Mouse (Mus musculus): ENCODE measurements around the gene Thap11. TPM values are rescaled to one million over a fixed set of nuclear protein-coding genes. Genes with fewer than 3 reads are reported as not detected.

Thap11 gene
- polyA plus RNA-seq, 1 experiment from 2014 or later = 51.7 TPM

DNA sequence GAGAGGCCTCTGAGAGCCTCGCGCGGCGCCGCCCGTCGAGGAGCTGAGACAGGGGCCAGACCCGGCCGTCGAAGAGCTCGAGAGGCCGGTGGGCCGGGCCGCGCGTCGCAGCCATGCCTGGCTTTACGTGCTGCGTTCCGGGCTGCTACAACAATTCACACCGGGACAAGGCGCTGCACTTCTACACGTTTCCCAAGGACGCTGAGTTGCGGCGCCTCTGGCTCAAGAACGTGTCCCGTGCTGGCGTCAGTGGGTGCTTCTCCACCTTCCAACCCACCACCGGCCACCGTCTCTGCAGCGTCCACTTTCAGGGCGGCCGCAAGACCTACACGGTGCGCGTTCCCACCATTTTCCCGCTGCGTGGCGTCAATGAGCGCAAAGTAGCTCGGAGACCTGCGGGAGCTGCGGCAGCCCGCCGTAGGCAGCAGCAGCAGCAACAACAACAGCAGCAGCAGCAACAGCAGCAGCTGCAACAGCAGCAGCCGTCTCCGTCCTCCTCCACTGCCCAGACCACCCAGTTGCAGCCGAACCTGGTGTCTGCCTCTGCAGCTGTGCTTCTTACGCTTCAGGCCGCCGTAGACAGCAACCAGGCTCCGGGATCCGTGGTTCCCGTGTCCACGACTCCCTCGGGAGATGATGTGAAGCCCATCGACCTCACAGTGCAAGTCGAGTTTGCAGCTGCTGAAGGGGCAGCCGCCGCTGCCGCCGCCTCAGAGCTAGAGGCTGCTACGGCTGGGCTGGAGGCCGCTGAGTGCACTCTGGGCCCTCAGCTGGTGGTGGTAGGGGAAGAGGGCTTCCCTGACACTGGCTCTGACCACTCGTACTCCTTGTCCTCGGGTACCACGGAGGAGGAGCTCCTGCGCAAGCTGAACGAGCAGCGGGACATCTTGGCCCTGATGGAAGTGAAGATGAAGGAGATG is 576 bp downstream of the Thap11 start:
- under 1% methylated on average over 68 of the region's 71 CpGs for WGBS

DNA sequence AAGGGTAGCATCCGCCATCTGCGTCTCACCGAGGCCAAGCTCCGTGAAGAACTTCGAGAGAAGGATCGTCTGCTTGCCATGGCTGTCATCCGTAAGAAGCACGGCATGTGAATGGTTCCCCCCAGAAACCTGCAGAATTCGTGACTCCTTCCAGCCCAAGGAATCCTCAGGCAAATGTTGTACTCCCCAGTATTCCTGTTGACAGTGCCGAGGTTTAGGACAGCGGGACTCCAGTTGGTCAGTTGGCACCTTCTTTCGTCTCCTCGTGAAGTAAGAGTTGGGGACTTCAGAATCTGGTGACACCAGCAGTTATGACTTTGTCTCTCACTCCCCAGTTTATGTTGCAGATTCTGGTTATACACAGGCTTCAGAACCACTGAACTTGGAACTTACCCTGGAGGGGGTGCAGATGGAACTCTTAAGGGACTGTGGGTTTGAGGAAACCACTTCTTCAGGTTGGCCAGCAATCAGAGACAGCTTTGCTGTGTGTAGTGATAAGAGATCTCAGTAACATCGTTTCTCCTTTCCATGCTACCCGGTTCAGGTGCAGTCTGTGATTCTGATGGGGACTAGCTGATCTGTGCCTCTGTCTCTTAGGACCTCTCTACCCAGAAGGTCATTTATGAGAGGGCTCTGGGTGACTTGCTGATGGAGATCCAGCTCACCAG is 1.4 kb downstream of the Thap11 start:
- H3K4me1 ChIP-seq (ENCODE audit: control insufficient read depth, insufficient read depth, low read length) = peaks cover 20% of the 10 kb centered on the region
- H3K27ac ChIP-seq (ENCODE audit: low read depth, low read length) = 0 out of 2 replicates have a peak overlapping the region, but pooled peaks have one; percentile 21
- H3K9ac ChIP-seq (ENCODE audit: low read length) = peak overlapping the region; percentile 81
- 28% methylated on average over 15 of the region's 15 CpGs for WGBS
- H3K36me3 ChIP-seq (ENCODE audit: control insufficient read depth, insufficient read depth, low read length) = peaks cover 7% of the 10 kb centered on the region; the same call in 1 of the 2 replicates
- H3K27me3 ChIP-seq (replicated peaks; ENCODE audit: control insufficient read depth, insufficient read depth, low read length) = no peaks in the 10 kb centered on the region
- no peak for DNase-seq (ENCODE audit: low spot score)
- peak overlapping the region; percentile 98 for H3K4me2 ChIP-seq (ENCODE audit: low read length)
- no peaks in the 10 kb centered on the region for H3K9me3 ChIP-seq (replicated peaks; ENCODE audit: control insufficient read depth, low read length)
- ATAC-seq = no peak
- peak overlapping the region; percentile 70 for H3K4me3 ChIP-seq (ENCODE audit: low read depth, low read length)

More for the DNA sequence above, 576 bp downstream of the Thap11 start:
- ATAC-seq = peak; percentile 49
- Histone ChIP-seq H3K4me1 (ENCODE audit: control insufficient read depth, insufficient read depth, low read length) (peaks cover 23% of the 10 kb centered on the region), H3K9me3 (replicated peaks; ENCODE audit: control insufficient read depth, low read length) (no peaks in the 10 kb centered on the region), H3K4me2 (ENCODE audit: low read length) (peak overlapping the region; percentile 98), H3K36me3 (ENCODE audit: control insufficient read depth, insufficient read depth, low read length) (peaks cover 7% of the 10 kb centered on the region; the same call in 1 of the 2 replicates), H3K4me3 (ENCODE audit: low read depth, low read length) (peak overlapping the region; percentile 70), H3K27me3 (replicated peaks; ENCODE audit: control insufficient read depth, insufficient read depth, low read length) (no peaks in the 10 kb centered on the region), H3K27ac (ENCODE audit: low read depth, low read length) (peak overlapping the region; percentile 21; the same call in 1 of the 2 replicates), H3K9ac (ENCODE audit: low read length) (peak overlapping the region; percentile 81)
- peak; percentile 44 for DNase-seq (ENCODE audit: low spot score)

DNA sequence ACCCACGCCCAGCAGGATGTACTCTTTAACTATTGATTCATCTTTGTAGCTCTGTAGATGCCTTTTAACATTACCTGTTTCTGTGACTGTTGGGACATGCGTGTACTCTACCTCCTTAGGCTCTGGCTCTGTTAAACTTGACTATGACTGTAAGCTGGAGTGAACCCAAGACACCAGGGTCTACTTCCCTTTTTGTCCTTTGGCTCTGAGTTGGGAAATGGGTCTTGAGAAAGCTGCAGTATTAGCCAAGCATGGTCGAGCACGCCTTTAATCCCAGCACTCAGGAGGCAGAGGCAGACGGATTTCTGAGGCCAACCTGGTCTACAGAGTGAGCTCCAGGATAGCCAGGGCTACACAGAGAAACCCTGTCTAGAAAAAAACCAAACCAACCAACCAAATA is 3.6 kb downstream of the Thap11 start:
- H3K9ac ChIP-seq (ENCODE audit: low read length) = no peak overlapping the region
- no peak overlapping the region for H3K4me3 ChIP-seq (ENCODE audit: low read depth, low read length)
- H3K27ac ChIP-seq (ENCODE audit: low read depth, low read length) = no peak overlapping the region
- WGBS = 82% methylated on average over 5 of the region's 5 CpGs
- peaks cover 11% of the 10 kb centered on the region; the same call in 1 of the 2 replicates for H3K36me3 ChIP-seq (ENCODE audit: control insufficient read depth, insufficient read depth, low read length)
- H3K27me3 ChIP-seq (replicated peaks; ENCODE audit: control insufficient read depth, insufficient read depth, low read length) = no peaks in the 10 kb centered on the region
- peaks cover 29% of the 10 kb centered on the region for H3K4me1 ChIP-seq (ENCODE audit: control insufficient read depth, insufficient read depth, low read length)
- no peak for DNase-seq (ENCODE audit: low spot score)
- no peaks in the 10 kb centered on the region for H3K9me3 ChIP-seq (replicated peaks; ENCODE audit: control insufficient read depth, low read length)
- ATAC-seq = no peak
- no peak overlapping the region for H3K4me2 ChIP-seq (ENCODE audit: low read length)

DNA sequence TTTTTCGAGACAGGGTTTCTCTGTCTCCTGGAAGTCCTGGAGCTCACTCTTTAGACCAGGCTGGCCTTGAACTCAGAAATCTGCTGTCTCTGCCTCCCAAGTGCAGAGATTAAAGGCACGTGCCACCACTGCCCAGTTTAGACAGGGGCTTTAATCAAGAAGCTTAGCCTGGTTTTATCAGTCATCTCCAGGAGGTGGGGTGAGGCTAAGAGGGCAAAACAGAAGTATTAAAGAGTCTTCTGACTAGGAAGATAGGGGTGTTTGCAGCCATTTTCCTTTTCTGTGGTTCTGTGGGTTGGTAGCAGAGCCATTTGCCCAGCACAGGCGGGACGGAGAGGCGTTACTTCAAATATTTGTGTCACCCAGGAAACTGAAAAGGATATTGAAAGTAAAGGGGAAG is 4.4 kb downstream of the Thap11 start:
- DNase-seq (ENCODE audit: low spot score) (no peak), ATAC-seq (no peak)
- H3K9me3 ChIP-seq (replicated peaks; ENCODE audit: control insufficient read depth, low read length) = no peaks in the 10 kb centered on the region
- H3K27me3 ChIP-seq (replicated peaks; ENCODE audit: control insufficient read depth, insufficient read depth, low read length) = no peaks in the 10 kb centered on the region
- 76% methylated on average over 5 of the region's 5 CpGs for WGBS
- H3K4me1 ChIP-seq (ENCODE audit: control insufficient read depth, insufficient read depth, low read length) = peaks cover 29% of the 10 kb centered on the region
- 0 out of 2 replicates have a peak overlapping the region, but pooled peaks have one; percentile 14 for H3K27ac ChIP-seq (ENCODE audit: low read depth, low read length)
- H3K9ac ChIP-seq (ENCODE audit: low read length) = no peak overlapping the region
- peaks cover 13% of the 10 kb centered on the region; the same call in 1 of the 2 replicates for H3K36me3 ChIP-seq (ENCODE audit: control insufficient read depth, insufficient read depth, low read length)
- peak overlapping the region; percentile 67; the same call in 1 of the 2 replicates for H3K4me2 ChIP-seq (ENCODE audit: low read length)
- H3K4me3 ChIP-seq (ENCODE audit: low read depth, low read length) = no peak overlapping the region

DNA sequence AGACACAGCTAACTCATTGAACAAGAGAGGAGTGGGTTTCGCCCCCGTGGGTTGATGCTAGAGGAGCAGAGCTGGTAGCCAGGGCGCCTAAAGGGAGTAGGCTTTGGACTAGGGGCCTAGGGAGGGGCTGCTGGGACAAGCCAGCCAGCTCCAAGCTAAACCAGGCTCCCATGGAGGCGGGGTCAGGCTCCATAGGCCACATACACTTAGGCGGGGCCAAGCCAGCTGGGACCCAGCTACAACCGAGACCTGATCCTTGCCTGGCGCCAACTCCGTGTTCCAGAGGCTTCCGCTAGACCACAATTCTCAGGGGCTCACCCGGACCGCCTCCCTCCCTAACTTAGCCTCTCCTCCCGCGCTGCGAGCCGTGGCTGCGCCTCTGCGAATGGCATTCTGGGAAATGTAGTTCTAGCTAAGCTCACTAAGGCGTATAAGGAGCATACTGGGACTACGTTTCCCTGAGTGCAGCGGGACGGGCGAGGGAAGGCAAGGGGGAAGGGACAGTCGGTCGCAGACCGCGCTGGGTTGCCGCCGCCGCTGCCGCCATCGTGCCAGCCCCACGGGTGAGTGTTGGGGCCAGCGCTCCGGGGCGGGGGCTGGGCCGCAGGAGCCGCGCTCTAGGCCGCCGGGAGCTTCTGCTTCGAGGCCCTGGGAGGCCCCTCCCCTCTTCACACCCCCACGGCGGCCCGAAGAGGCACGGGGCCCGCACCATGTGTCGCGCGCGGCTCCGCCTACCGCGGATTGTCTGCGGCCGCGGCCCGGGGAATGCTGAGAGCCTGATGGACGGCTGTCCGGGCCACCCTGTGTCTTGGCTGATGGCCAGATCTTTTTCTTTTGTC is 5.4 kb downstream of the Thap11 start, which contains the start of gene Nutf2:
Nutf2 (plus strand) TSS at position 438 of the 839 bp plus-strand sequence.
- H3K9me3 ChIP-seq (replicated peaks; ENCODE audit: control insufficient read depth, low read length) = no peaks in the 10 kb centered on the region
- peak within 1 kb of the TSS; percentile 68 for H3K4me2 ChIP-seq (ENCODE audit: low read length)
- H3K9ac ChIP-seq (ENCODE audit: low read length) = peak within 1 kb of the TSS; percentile 95
- H3K4me1 ChIP-seq (ENCODE audit: control insufficient read depth, insufficient read depth, low read length) = peaks cover 29% of the 10 kb centered on the region
- ATAC-seq (peak; percentile 97), DNase-seq (ENCODE audit: low spot score) (peak; percentile 100)
- H3K27me3 ChIP-seq (replicated peaks; ENCODE audit: control insufficient read depth, insufficient read depth, low read length) = no peaks in the 10 kb centered on the region
- WGBS = under 1% methylated on average over 58 of the region's 59 CpGs
- peak within 1 kb of the TSS; percentile 87 for H3K27ac ChIP-seq (ENCODE audit: low read depth, low read length)
- H3K36me3 ChIP-seq (ENCODE audit: control insufficient read depth, insufficient read depth, low read length) = peaks cover 13% of the 10 kb centered on the region; the same call in 1 of the 2 replicates
- peak within 1 kb of the TSS; percentile 97 for H3K4me3 ChIP-seq (ENCODE audit: low read depth, low read length)

DNA sequence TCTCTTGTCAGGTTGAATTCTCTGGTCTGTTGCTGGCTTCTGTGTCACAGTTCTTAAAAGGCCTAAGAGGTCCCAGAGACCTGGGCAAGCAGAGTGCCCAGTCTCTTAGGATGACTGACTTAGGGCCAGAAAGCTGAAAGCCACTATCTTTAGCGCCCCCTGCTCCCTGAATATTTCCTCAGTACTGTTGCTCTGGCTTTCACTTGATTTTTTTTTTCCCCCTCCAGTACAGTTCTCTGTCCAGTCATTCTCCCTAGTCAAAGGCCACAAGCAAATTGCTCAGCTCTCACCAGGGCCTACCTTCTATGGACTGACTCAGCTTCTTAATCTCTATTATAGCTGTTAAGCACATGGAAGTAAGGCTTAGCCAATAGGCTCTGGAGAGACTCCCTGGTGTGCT is 7.0 kb downstream of the Thap11 start:
- DNase-seq (ENCODE audit: low spot score) (no peak), ATAC-seq (no peak)
- WGBS = 0% methylated on average over 1 of the region's 1 CpGs
- Histone ChIP-seq H3K9ac (ENCODE audit: low read length) (peak overlapping the region; percentile 95), H3K4me1 (ENCODE audit: control insufficient read depth, insufficient read depth, low read length) (peaks cover 19% of the 10 kb centered on the region), H3K27ac (ENCODE audit: low read depth, low read length) (no peak overlapping the region), H3K4me2 (ENCODE audit: low read length) (peak overlapping the region; percentile 68), H3K9me3 (replicated peaks; ENCODE audit: control insufficient read depth, low read length) (no peaks in the 10 kb centered on the region), H3K27me3 (replicated peaks; ENCODE audit: control insufficient read depth, insufficient read depth, low read length) (no peaks in the 10 kb centered on the region), H3K36me3 (ENCODE audit: control insufficient read depth, insufficient read depth, low read length) (peaks cover 26% of the 10 kb centered on the region), H3K4me3 (ENCODE audit: low read depth, low read length) (peak overlapping the region; percentile 97)

DNA sequence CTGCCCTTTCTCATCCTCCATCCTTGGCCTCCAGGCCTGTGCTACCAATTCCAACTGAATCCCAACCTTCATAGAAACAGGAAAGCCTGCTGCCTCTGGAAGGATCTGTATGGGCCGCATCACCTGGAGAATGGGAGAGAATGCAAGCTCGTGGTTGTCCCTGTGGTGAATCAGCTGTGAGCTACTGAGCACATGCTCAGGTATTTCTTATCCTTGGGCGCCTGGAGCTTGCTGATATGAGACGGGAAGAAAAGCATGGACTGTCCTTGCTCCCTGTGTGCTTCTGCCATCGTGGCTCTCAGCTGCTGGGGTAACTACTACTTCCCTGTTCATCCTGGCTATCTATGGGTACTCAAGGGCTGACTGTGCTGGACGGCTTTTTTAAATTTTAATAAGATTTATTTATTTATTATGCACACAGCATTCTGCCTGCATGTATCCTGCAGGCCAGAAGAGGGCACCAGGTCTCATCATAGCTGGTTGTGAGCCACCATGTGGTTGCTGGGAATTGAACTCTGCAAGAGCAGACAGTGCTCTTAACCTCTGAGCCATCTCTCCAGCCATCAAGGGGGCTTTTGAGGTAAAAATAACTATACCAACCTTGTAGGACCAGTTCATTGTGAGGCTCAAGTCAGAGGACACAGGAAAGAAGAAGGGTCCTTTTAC is 11.6 kb downstream of the Thap11 start:
- DNase-seq (ENCODE audit: low spot score) (no peak), ATAC-seq (no peak)
- Histone ChIP-seq H3K9me3 (replicated peaks; ENCODE audit: control insufficient read depth, low read length) (no peaks in the 10 kb centered on the region), H3K4me3 (ENCODE audit: low read depth, low read length) (no peak overlapping the region), H3K4me2 (ENCODE audit: low read length) (no peak overlapping the region), H3K9ac (ENCODE audit: low read length) (no peak overlapping the region), H3K27me3 (replicated peaks; ENCODE audit: control insufficient read depth, insufficient read depth, low read length) (no peaks in the 10 kb centered on the region), H3K27ac (ENCODE audit: low read depth, low read length) (no peak overlapping the region), H3K4me1 (ENCODE audit: control insufficient read depth, insufficient read depth, low read length) (peaks cover 8% of the 10 kb centered on the region), H3K36me3 (ENCODE audit: control insufficient read depth, insufficient read depth, low read length) (peaks cover 54% of the 10 kb centered on the region)
- WGBS = 84% methylated on average over 6 of the region's 6 CpGs

DNA sequence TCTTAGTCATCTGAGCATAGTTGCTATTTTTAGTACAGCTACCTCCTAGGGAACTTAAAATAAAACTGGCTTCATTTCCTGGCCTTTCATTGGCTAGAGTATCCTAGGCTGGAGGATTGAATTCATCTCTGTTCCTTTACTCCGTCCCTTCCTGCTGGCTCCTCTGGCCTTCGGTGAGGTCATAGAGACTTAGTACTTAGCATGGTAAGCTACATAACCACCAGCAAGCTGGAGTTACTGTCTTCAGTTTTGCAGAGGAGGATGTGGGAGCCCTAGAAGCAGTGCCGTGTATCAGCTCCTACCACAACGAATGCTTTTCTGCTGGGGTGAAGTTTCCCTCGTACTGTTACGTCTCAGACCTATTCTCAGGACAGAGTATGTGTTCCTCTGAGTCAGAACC is 19.4 kb downstream of the Thap11 start:
- 87% methylated on average over 6 of the region's 6 CpGs for WGBS
- no peak overlapping the region for H3K27ac ChIP-seq (ENCODE audit: low read depth, low read length)
- H3K4me1 ChIP-seq (ENCODE audit: control insufficient read depth, insufficient read depth, low read length) = no peaks in the 10 kb centered on the region
- H3K4me2 ChIP-seq (ENCODE audit: low read length) = no peak overlapping the region
- no peak for DNase-seq (ENCODE audit: low spot score)
- no peaks in the 10 kb centered on the region for H3K9me3 ChIP-seq (replicated peaks; ENCODE audit: control insufficient read depth, low read length)
- ATAC-seq = no peak
- no peak overlapping the region for H3K4me3 ChIP-seq (ENCODE audit: low read depth, low read length)
- H3K36me3 ChIP-seq (ENCODE audit: control insufficient read depth, insufficient read depth, low read length) = peaks cover 80% of the 10 kb centered on the region
- H3K27me3 ChIP-seq (replicated peaks; ENCODE audit: control insufficient read depth, insufficient read depth, low read length) = no peaks in the 10 kb centered on the region
- no peak overlapping the region for H3K9ac ChIP-seq (ENCODE audit: low read length)

Data from forebrain, embryonic 14.5 days (tissue).